ENCODE assay signal across 9 mouse cellular contexts in genomic region chr12:77598334-77598715, GRCm38 (mm10).
DNase-seq lines count a peak whose midpoint lies in the region; ATAC-seq lines count a peak whose summit lies in the region.
"Had no signal": no experiment of that assay in that cellular context is flagged by ENCODE, and none has a peak within 500 bp of the region (broad histone marks: within the 10 kb centered on the region; RNA-seq: fewer than 3 reads in every experiment).

No protein-coding gene starts in this region.

- no peak for ATAC-seq in forebrain, embryonic 11.5 days (replicated peaks; ENCODE audit: low FRiP score)
- no peak; the same call in 1 of the 2 replicates for ATAC-seq in heart, embryonic 11.5 days (replicated peaks; ENCODE audit: insufficient number of reproducible peaks, low FRiP score, low TSS enrichment)

- H3K4me3 ChIP-seq in forebrain, embryonic 10.5 days: no peak overlapping the region
- H3K4me3 ChIP-seq in forebrain, embryonic 11.5 days (ENCODE audit: low read depth, low read length): no peak overlapping the region
- no peak overlapping the region for H3K4me3 ChIP-seq in heart, embryonic 11.5 days (ENCODE audit: low read depth, low read length)

- WGBS in forebrain, embryonic 10.5 days: 63% methylated on average over 7 of the region's 7 CpGs
- WGBS in forebrain, embryonic 11.5 days: 66% methylated on average over 7 of the region's 7 CpGs
- 30% methylated on average over 7 of the region's 7 CpGs for WGBS in heart, embryonic 11.5 days (ENCODE audit: insufficient replicate concordance)

- H3K4me2 ChIP-seq in forebrain, embryonic 11.5 days (ENCODE audit: low read depth, low read length, severe bottlenecking): no peak overlapping the region
- no peak overlapping the region for H3K4me2 ChIP-seq in heart, embryonic 11.5 days

- H3K4me1 ChIP-seq in forebrain, embryonic 10.5 days: peaks cover 17% of the 10 kb centered on the region
- 0 out of 2 replicates have a peak, but pooled peaks cover 2% of the 10 kb centered on the region for H3K4me1 ChIP-seq in forebrain, embryonic 11.5 days (replicated peaks; ENCODE audit: control insufficient read depth, insufficient read depth, low read length)
- peaks cover 23% of the 10 kb centered on the region for H3K4me1 ChIP-seq in heart, embryonic 11.5 days (ENCODE audit: control insufficient read depth, insufficient read depth, low read length)

- no peaks in the 10 kb centered on the region for H3K27me3 ChIP-seq in forebrain, embryonic 10.5 days (ENCODE audit: poor library complexity, severe bottlenecking)
- no peaks in the 10 kb centered on the region for H3K27me3 ChIP-seq in forebrain, embryonic 11.5 days (ENCODE audit: control insufficient read depth, insufficient read depth, low read length)
- H3K27me3 ChIP-seq in heart, embryonic 11.5 days (ENCODE audit: control insufficient read depth, insufficient read depth, low read length): no peaks in the 10 kb centered on the region

- H3K9ac ChIP-seq in forebrain, embryonic 11.5 days (ENCODE audit: low read length): no peak overlapping the region
- H3K9ac ChIP-seq in heart, embryonic 11.5 days (ENCODE audit: low read depth, low read length): no peak overlapping the region
- H3K9ac ChIP-seq: liver, embryonic 14.5 days had no signal

- no peaks in the 10 kb centered on the region for H3K9me3 ChIP-seq in forebrain, embryonic 10.5 days
- no peaks in the 10 kb centered on the region for H3K9me3 ChIP-seq in forebrain, embryonic 11.5 days (ENCODE audit: control insufficient read depth, low read length)
- H3K9me3 ChIP-seq in heart, embryonic 11.5 days (replicated peaks; ENCODE audit: control insufficient read depth, low read length): no peaks in the 10 kb centered on the region

- 0 out of 2 replicates have a peak overlapping the region, but pooled peaks have one; percentile 1 for H3K27ac ChIP-seq in forebrain, embryonic 10.5 days
- no peak overlapping the region for H3K27ac ChIP-seq in forebrain, embryonic 11.5 days (ENCODE audit: low read depth, low read length)
- peak overlapping the region; percentile 85 for H3K27ac ChIP-seq in heart, embryonic 11.5 days (ENCODE audit: low read depth, low read length)
- H3K27ac ChIP-seq: liver, embryonic 14.5 days had no signal

- no peak for DNase-seq in forebrain, embryonic 10.5 days (ENCODE audit: extremely low spot score, low spot score)
- no peak for DNase-seq in forebrain, embryonic 11.5 days (ENCODE audit: low spot score)
- peak; percentile 43 for DNase-seq in T-cell, adult 2 months (ENCODE audit: low spot score)
- peak; percentile 26 for DNase-seq in kidney, postnatal 10 days
- no peak for DNase-seq in urinary bladder, postnatal 10 days (ENCODE audit: low spot score)
- DNase-seq in right cerebral cortex, postnatal 4 days: no peak
- no peak for DNase-seq in layer of hippocampus, postnatal 14 days (ENCODE audit: low spot score in 2 of 2)

- no peaks in the 10 kb centered on the region for H3K36me3 ChIP-seq in forebrain, embryonic 10.5 days (replicated peaks)
- no peaks in the 10 kb centered on the region for H3K36me3 ChIP-seq in forebrain, embryonic 11.5 days (ENCODE audit: control insufficient read depth, insufficient read depth, low read length)
- no peaks in the 10 kb centered on the region for H3K36me3 ChIP-seq in heart, embryonic 11.5 days (ENCODE audit: control insufficient read depth, insufficient read depth, low read length)

Comparison
In these comparisons a context has a peak if more than half of its experiments do, and no peak if none do; other contexts are left out.
1. DNase-seq: peak in T-cell, adult 2 months (single experiment) and kidney, postnatal 10 days (single experiment); none in forebrain, embryonic 10.5 days (single experiment), forebrain, embryonic 11.5 days (single experiment), urinary bladder, postnatal 10 days (single experiment), right cerebral cortex, postnatal 4 days (single experiment) and layer of hippocampus, postnatal 14 days (0 of 2).